Mouse (Mus musculus) myocyte (in vitro differentiated cells): ENCODE data around the gene Rab6b. TPM values are rescaled to one million over a fixed set of nuclear protein-coding genes. Genes with fewer than 3 reads are reported as not detected.

Source experiments
- H3K27me3 ChIP-seq: one replicate; pipeline ENCODE4 v1.6.1; 2011; ENCODE audit not compliant: control insufficient read depth, insufficient read depth, insufficient read length
- H3K36me3 ChIP-seq: one replicate; pipeline ENCODE4 v1.6.1; 2011; ENCODE audit not compliant: control insufficient read depth, insufficient read depth
- H3K4me2 ChIP-seq: one replicate; pipeline ENCODE4 v1.6.1; 2011; ENCODE audit warnings: low read depth, control low read depth
- H3K4me3 ChIP-seq: one replicate; pipeline ENCODE4 v1.5.1; 2011; ENCODE audit warnings: mild to moderate bottlenecking, control low read depth, moderate library complexity
- H3K79me2 ChIP-seq: one replicate; pipeline ENCODE4 v1.6.1; 2011; ENCODE audit not compliant: control insufficient read depth, insufficient read depth
- H3ac ChIP-seq: one replicate; pipeline ENCODE4 v1.6.1; 2011; ENCODE audit not compliant: control insufficient read depth, insufficient read length
- CEBPB ChIP-seq: IDR thresholded peaks from 2 replicates; pipeline ENCODE4 v1.6.1; 2011; ENCODE audit warnings: mild to moderate bottlenecking, moderate library complexity; ENCODE audit not compliant: poor library complexity, insufficient read depth, severe bottlenecking
- E2F4 ChIP-seq: IDR thresholded peaks from one replicate; pipeline ENCODE4 v1.6.1; 2011; ENCODE audit warnings: mild to moderate bottlenecking, control low read depth, moderate library complexity; ENCODE audit not compliant: insufficient read depth
- MAX ChIP-seq: IDR thresholded peaks from one replicate; pipeline ENCODE4 v1.6.1; 2011; ENCODE audit warnings: low read depth, mild to moderate bottlenecking, control low read depth
- MYOD1 ChIP-seq, 3 experiments: IDR thresholded peaks; one replicate each; pipeline ENCODE4 v1.6.1; 2011; ENCODE audit warnings: control low read depth in 2 of 3, low read depth in 2 of 3, mild to moderate bottlenecking in 2 of 3, moderate library complexity in 1 of 3; ENCODE audit not compliant: insufficient read length in 2 of 3, control insufficient read depth in 1 of 3
- MYOG ChIP-seq, 3 experiments: IDR thresholded peaks; one replicate each; pipeline ENCODE4 v1.6.1; 2011; ENCODE audit warnings: control low read depth in 2 of 3, low read depth in 2 of 3, mild to moderate bottlenecking in 2 of 3; ENCODE audit not compliant: insufficient read length in 2 of 3, control insufficient read depth in 1 of 3, insufficient read depth in 1 of 3
- POLR2A ChIP-seq: IDR thresholded peaks from one replicate; pipeline ENCODE4 v1.6.1; 2011; ENCODE audit warnings: low read depth, mild to moderate bottlenecking, control low read depth, moderate library complexity; ENCODE audit not compliant: insufficient read length
- POLR2AphosphoS2 ChIP-seq: IDR thresholded peaks from one replicate; pipeline ENCODE4 v1.6.1; 2011; ENCODE audit warnings: low read depth, control low read depth; ENCODE audit not compliant: insufficient read length
- REST ChIP-seq: IDR thresholded peaks from one replicate; pipeline ENCODE4 v1.6.1; 2011; ENCODE audit warnings: mild to moderate bottlenecking, control low read depth, moderate library complexity; ENCODE audit not compliant: insufficient read depth, insufficient read length
- SRF ChIP-seq: IDR thresholded peaks from one replicate; pipeline ENCODE4 v1.6.1; 2011; ENCODE audit warnings: low read depth; ENCODE audit not compliant: control insufficient read depth, insufficient read length
- TCF12 ChIP-seq: IDR thresholded peaks from one replicate; pipeline ENCODE4 v1.6.1; 2011; ENCODE audit warnings: mild to moderate bottlenecking, control low read depth; ENCODE audit not compliant: poor library complexity, insufficient read depth, severe bottlenecking
- polyA plus RNA-seq: library from polyadenylated mRNA; unstranded; fragments of >200 nt; fragmentation: generic; extraction: Trizol; gene quantifications from one replicate; pipeline ENCODE4 v1.2.1, GENCODE M21; 2012; ENCODE audit warnings: missing spikeins

Gene Rab6b
- polyA plus RNA-seq, 1 experiment = 2.4 TPM

DNA sequence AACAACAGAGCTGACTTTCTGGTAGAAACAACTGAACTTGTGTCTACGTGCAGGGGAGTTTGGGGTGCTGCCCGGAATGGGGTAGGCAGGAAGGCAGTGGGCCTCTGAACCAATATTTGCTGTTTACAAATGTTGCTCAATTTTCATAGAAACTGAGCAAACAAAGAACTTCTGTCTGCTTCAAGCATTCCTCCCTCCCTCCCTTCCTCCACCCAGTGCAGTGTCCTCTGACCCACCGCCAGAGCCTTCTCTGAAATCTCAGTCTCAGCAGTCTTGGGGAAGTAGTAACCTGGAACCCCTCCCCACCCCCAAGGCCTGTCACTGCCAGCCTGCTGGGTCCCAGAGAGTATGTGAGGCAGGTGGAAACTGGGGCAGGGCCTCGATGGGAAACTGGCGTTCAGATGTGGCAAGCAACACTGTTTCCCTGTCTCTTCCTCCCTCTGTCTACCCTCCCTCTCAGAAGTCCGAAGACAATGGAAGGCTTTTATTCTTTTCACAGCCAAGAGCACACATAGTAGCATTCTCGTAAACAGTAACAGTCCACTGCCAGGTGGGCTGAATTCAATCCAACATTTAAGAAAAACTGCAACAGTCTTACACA is 123.1 kb downstream of the Rab6b start:
- TF ChIP-seq MYOG (IDR thresholded peaks at IDR 0.05; ENCODE audit: control insufficient read depth in 1 of 3, insufficient read depth in 1 of 3, insufficient read length in 2 of 3, low read depth in 2 of 3) (no peak), SRF (no peak), POLR2AphosphoS2 (no peak), POLR2A (no peak), MAX (no peak), CEBPB (no peak), TCF12 (no peak), REST (no peak), E2F4 (no peak), MYOD1 (IDR thresholded peaks at IDR 0.05; ENCODE audit: control insufficient read depth in 1 of 3, insufficient read length in 2 of 3, low read depth in 2 of 3) (no peak)
- Histone ChIP-seq H3K4me3 (no peak overlapping the region), H3ac (no peak overlapping the region), H3K4me2 (no peak overlapping the region), H3K27me3 (peaks cover 11% of the 10 kb centered on the region), H3K36me3 (no peaks in the 10 kb centered on the region), H3K79me2 (no peaks in the 10 kb centered on the region)

Other genes starting within 250 kb of the Rab6b start
- gene Slco2a1, start 123.1 kb upstream of the Rab6b start, polyA plus RNA-seq = 0.12 TPM
- 60.2 TPM for gene Srprb, start 90.3 kb downstream of the Rab6b start, polyA plus RNA-seq
- not detected for gene Gm20425, start 118.5 kb downstream of the Rab6b start, polyA plus RNA-seq
- gene Trf, start 118.7 kb downstream of the Rab6b start, polyA plus RNA-seq = not detected
- gene 1300017J02Rik, start 193.3 kb downstream of the Rab6b start, polyA plus RNA-seq = 0.17 TPM
- gene Topbp1, start 193.4 kb downstream of the Rab6b start, polyA plus RNA-seq = 8.4 TPM